Mouse (Mus musculus): ENCODE measurements around the gene Rnpep. TPM values are rescaled to one million over a fixed set of nuclear protein-coding genes. Genes with fewer than 3 reads are reported as not detected.

Rnpep gene
- total and polyA plus RNA-seq, 3 experiments = 72.6 to 118 (median 73.8) TPM

Other genes starting within 250 kb of the Rnpep start
- gene Lgr6, start 178.8 kb downstream of the Rnpep start, total RNA-seq (2012; rRNA removed) = 0.17 and 0.38 TPM in 2 replicates
- 0.07 TPM in 1 of 2 replicates, not detected in the other for gene Lgr6, start 178.8 kb downstream of the Rnpep start, total RNA-seq (2014; rRNA removed)
- 0.16 TPM in 2 replicates for gene Lgr6, start 178.8 kb downstream of the Rnpep start, polyA plus RNA-seq (2012; ENCODE audit: insufficient read length, low read depth)
- gene Ptpn7, start 151.4 kb downstream of the Rnpep start, total RNA-seq (2012; rRNA removed) = 61.4 and 69.7 TPM in 2 replicates
- 77.5 and 81.9 TPM in 2 replicates for gene Ptpn7, start 151.4 kb downstream of the Rnpep start, total RNA-seq (2014; rRNA removed)
- gene Ptpn7, start 151.4 kb downstream of the Rnpep start, polyA plus RNA-seq (2012; ENCODE audit: insufficient read length, low read depth) = 78.7 and 81.9 TPM in 2 replicates
- gene Arl8a, start 137.3 kb downstream of the Rnpep start, total RNA-seq (2012; rRNA removed) = 8.5 and 10.9 TPM in 2 replicates
- gene Arl8a, start 137.3 kb downstream of the Rnpep start, total RNA-seq (2014; rRNA removed) = 4.2 and 4.7 TPM in 2 replicates
- 42.1 and 52.7 TPM in 2 replicates for gene Arl8a, start 137.3 kb downstream of the Rnpep start, polyA plus RNA-seq (2012; ENCODE audit: insufficient read length, low read depth)
- not detected in 2 replicates for gene Gpr37l1, start 116.4 kb downstream of the Rnpep start, total RNA-seq (2012; rRNA removed)
- not detected in 2 replicates for gene Gpr37l1, start 116.4 kb downstream of the Rnpep start, total RNA-seq (2014; rRNA removed)
- not detected in 2 replicates for gene Gpr37l1, start 116.4 kb downstream of the Rnpep start, polyA plus RNA-seq (2012; ENCODE audit: insufficient read length, low read depth)
- gene Elf3, start 25.5 kb downstream of the Rnpep start, total RNA-seq (2012; rRNA removed) = 26.0 and 28.6 TPM in 2 replicates
- 13.1 and 14.6 TPM in 2 replicates for gene Elf3, start 25.5 kb downstream of the Rnpep start, total RNA-seq (2014; rRNA removed)
- 46.9 and 52.1 TPM in 2 replicates for gene Elf3, start 25.5 kb downstream of the Rnpep start, polyA plus RNA-seq (2012; ENCODE audit: insufficient read length, low read depth)
- gene Timm17a, start 29.7 kb upstream of the Rnpep start, total RNA-seq (2012; rRNA removed) = 126 and 180 TPM in 2 replicates
- 238 and 272 TPM in 2 replicates for gene Timm17a, start 29.7 kb upstream of the Rnpep start, total RNA-seq (2014; rRNA removed)
- gene Timm17a, start 29.7 kb upstream of the Rnpep start, polyA plus RNA-seq (2012; ENCODE audit: insufficient read length, low read depth) = 341 and 372 TPM in 2 replicates
- not detected in 2 replicates for gene Lmod1, start 40.7 kb upstream of the Rnpep start, total RNA-seq (2012; rRNA removed)
- not detected in 2 replicates for gene Lmod1, start 40.7 kb upstream of the Rnpep start, total RNA-seq (2014; rRNA removed)
- gene Lmod1, start 40.7 kb upstream of the Rnpep start, polyA plus RNA-seq (2012; ENCODE audit: insufficient read length, low read depth) = not detected in 2 replicates
- gene Shisa4, start 91.2 kb upstream of the Rnpep start, total RNA-seq (2012; rRNA removed) = 0.08 and 0.13 TPM in 2 replicates
- not detected in 2 replicates for gene Shisa4, start 91.2 kb upstream of the Rnpep start, total RNA-seq (2014; rRNA removed)
- 0.18 and 0.41 TPM in 2 replicates for gene Shisa4, start 91.2 kb upstream of the Rnpep start, polyA plus RNA-seq (2012; ENCODE audit: insufficient read length, low read depth)
- gene Ipo9, start 146.4 kb upstream of the Rnpep start, total RNA-seq (2012; rRNA removed) = 38.3 and 38.9 TPM in 2 replicates
- gene Ipo9, start 146.4 kb upstream of the Rnpep start, total RNA-seq (2014; rRNA removed) = 31.7 and 33.7 TPM in 2 replicates
- 47.1 and 58.3 TPM in 2 replicates for gene Ipo9, start 146.4 kb upstream of the Rnpep start, polyA plus RNA-seq (2012; ENCODE audit: insufficient read length, low read depth)

All from CH12.LX (cell line).